Mouse (Mus musculus) heart, embryonic 14.5 days (tissue): ENCODE measurements around the gene Lcn5. TPM values are rescaled to one million over a fixed set of nuclear protein-coding genes. Genes with fewer than 3 reads are reported as not detected.

Experiments used
- ATAC-seq: fragments of 200-750 bp; cut with Nextera tagmentation; 2 replicates; pipeline ENCODE4 v1.8.0; 2017; ENCODE audit warnings: low read depth, moderate TSS enrichment; ENCODE audit not compliant: insufficient number of reproducible peaks, insufficient read depth, low FRiP score
- H3K27ac ChIP-seq, 2 experiments: fragments of 200-500 bp in 1 of 2; fragments of 300-500 bp in 1 of 2; sonication (generic) in 1 of 2; replicated peaks in 1 of 2; 2 replicates each; pipeline ENCODE4 v1.5.1; 2012 to 2014; ENCODE audit warnings: low read depth in 2 of 2, low read length in 2 of 2, control low read depth in 1 of 2, mild to moderate bottlenecking in 1 of 2, mixed read lengths in 1 of 2; ENCODE audit not compliant: control insufficient read depth in 1 of 2, insufficient read depth in 1 of 2
- H3K27me3 ChIP-seq: fragments of 300-500 bp; sonication (generic); 2 replicates; pipeline ENCODE4 v1.6.1; 2014; ENCODE audit warnings: mild to moderate bottlenecking, low read length, control low read depth; ENCODE audit not compliant: control insufficient read depth, insufficient read depth
- H3K36me3 ChIP-seq: fragments of 300-500 bp; sonication (generic); 2 replicates; pipeline ENCODE4 v1.6.1; 2014; ENCODE audit warnings: mild to moderate bottlenecking, control low read depth, low read length, mixed read lengths; ENCODE audit not compliant: control insufficient read depth, insufficient read depth
- H3K4me1 ChIP-seq, 2 experiments: fragments of 200-500 bp in 1 of 2; fragments of 300-500 bp in 1 of 2; sonication (generic) in 1 of 2; 2 replicates each; pipeline ENCODE4 v1.6.1; 2012 to 2014; ENCODE audit warnings: low read length in 2 of 2, control low read depth in 1 of 2, mixed read lengths in 1 of 2; ENCODE audit not compliant: control insufficient read depth in 2 of 2, insufficient read depth in 2 of 2
- H3K4me2 ChIP-seq: fragments of 300-500 bp; sonication (generic); 2 replicates; pipeline ENCODE4 v1.6.1; 2014; ENCODE audit warnings: mild to moderate bottlenecking, low read length
- H3K4me3 ChIP-seq, 2 experiments: fragments of 200-500 bp in 1 of 2; fragments of 300-500 bp in 1 of 2; sonication (generic) in 1 of 2; 2 replicates each; pipeline ENCODE4 v1.5.1; 2012 to 2014; ENCODE audit warnings: low read length in 2 of 2, mild to moderate bottlenecking in 2 of 2, control low read depth in 1 of 2, low read depth in 1 of 2, moderate library complexity in 1 of 2; ENCODE audit not compliant: control insufficient read depth in 1 of 2, insufficient read depth in 1 of 2
- H3K9ac ChIP-seq: fragments of 300-500 bp; sonication (generic); 2 replicates; pipeline ENCODE4 v1.6.1; 2014; ENCODE audit warnings: mild to moderate bottlenecking, low read length
- H3K9me3 ChIP-seq: fragments of 300-500 bp; sonication (generic); 2 replicates; pipeline ENCODE4 v1.6.1; 2016; ENCODE audit warnings: low read length, control low read depth; ENCODE audit not compliant: control insufficient read depth
- WGBS: fragments of 180-500 bp; shearing (Covaris S2); extraction: QIAGEN DNeasy Blood & Tissue Kit; methylation state at CpG from one replicate; pipeline ENCODE4 v1.1.7; 2014; 5-methylcytosine and 5-hydroxymethylcytosine counted together
- polyA plus RNA-seq: library from polyadenylated mRNA; unstranded; fragments of >200 nt; fragmentation: Nextera tagmentation; extraction: Ambion mirVana; gene quantifications from 2 replicates; pipeline ENCODE4 v1.2.1, GENCODE M21; 2014

The Lcn5 gene
- not detected in 2 replicates for polyA plus RNA-seq

GRCm38 (mm10) chr2:25657652-25658051, at the start of gene Lcn5:
Gene Lcn5, plus strand, starts transcription at chr2:25657952.
- H3K4me1 ChIP-seq: no peaks in the 10 kb centered on the region
- no peak within 1 kb of the TSS for H3K9ac ChIP-seq
- H3K9me3 ChIP-seq: no peaks in the 10 kb centered on the region
- no peak for ATAC-seq
- no peak within 1 kb of the TSS for H3K4me2 ChIP-seq
- no peaks in the 10 kb centered on the region for H3K36me3 ChIP-seq
- 0 out of 2 replicates have a peak, but pooled peaks cover 4% of the 10 kb centered on the region for H3K27me3 ChIP-seq
- no peak within 1 kb of the TSS for H3K27ac ChIP-seq
- no peak within 1 kb of the TSS for H3K4me3 ChIP-seq

- H3K9me3 ChIP-seq: no peaks in the 10 kb centered on the region
- H3K36me3 ChIP-seq: peaks cover 4% of the 10 kb centered on the region; the same call in 1 of the 2 replicates
- peaks cover 7 to 16% of the 10 kb centered on the region in 2 experiments for H3K4me1 ChIP-seq
- H3K4me3 ChIP-seq: peak overlapping the region; percentile 86 to 100
- 0 out of 2 replicates have a peak, but pooled peaks cover 5% of the 10 kb centered on the region for H3K27me3 ChIP-seq
- 66% methylated on average over 10 of the region's 10 CpGs for WGBS
- peak overlapping the region; percentile 25 to 92; a peak in 1 of 4 replicates for H3K27ac ChIP-seq
- H3K4me2 ChIP-seq: peak overlapping the region; percentile 80
- peak overlapping the region; percentile 95; the same call in 1 of the 2 replicates for H3K9ac ChIP-seq
- ATAC-seq: no peak
Observed at GRCm38 (mm10) chr2:25608671-25609070, 49.1 kb upstream of the Lcn5 start.

GRCm38 (mm10) chr2:25616398-25616797, 41.4 kb upstream of the Lcn5 start:
- no peak for ATAC-seq

GRCm38 (mm10) chr2:25617578-25617977, 40.2 kb upstream of the Lcn5 start, which contains the start of gene Ccdc183:
Gene Ccdc183, minus strand, starts transcription at chr2:25617678.
- WGBS: 70% methylated on average over 3 of the region's 3 CpGs
- Histone ChIP-seq H3K36me3 (no peaks in the 10 kb centered on the region), H3K27me3 (peaks cover 56% of the 10 kb centered on the region), H3K4me2 (peak within 1 kb of the TSS; percentile 43; the same call in 1 of the 2 replicates), H3K9ac (no peak within 1 kb of the TSS), H3K9me3 (no peaks in the 10 kb centered on the region), H3K4me1 (peaks cover 0 to 7% of the 10 kb centered on the region in 2 experiments; a peak in 2 of 4 replicates), H3K27ac (no peak within 1 kb of the TSS), H3K4me3 (no peak within 1 kb of the TSS)
- no peak for ATAC-seq

More at GRCm38 (mm10) chr2:25616398-25616797, 41.4 kb upstream of the Lcn5 start:
- peaks cover 56% of the 10 kb centered on the region for H3K27me3 ChIP-seq
- peak overlapping the region; percentile 43 for H3K4me2 ChIP-seq
- H3K4me3 ChIP-seq: 0 out of 4 replicates have a peak overlapping the region, but pooled peaks of 1 of the 2 experiments have one; percentile 9
- no peak overlapping the region for H3K9ac ChIP-seq
- peaks cover 0 to 3% of the 10 kb centered on the region in 2 experiments; a peak in 2 of 4 replicates for H3K4me1 ChIP-seq
- no peak overlapping the region for H3K27ac ChIP-seq
- 13% methylated on average over 22 of the region's 22 CpGs for WGBS
- H3K9me3 ChIP-seq: no peaks in the 10 kb centered on the region
- no peaks in the 10 kb centered on the region for H3K36me3 ChIP-seq

- Histone ChIP-seq H3K27me3 (peaks cover 38% of the 10 kb centered on the region), H3K9ac (no peak overlapping the region), H3K27ac (no peak overlapping the region), H3K4me3 (no peak overlapping the region), H3K4me1 (peaks cover 0 to 7% of the 10 kb centered on the region in 2 experiments; a peak in 2 of 4 replicates), H3K4me2 (no peak overlapping the region), H3K9me3 (no peaks in the 10 kb centered on the region), H3K36me3 (no peaks in the 10 kb centered on the region)
- no peak for ATAC-seq
- WGBS: 71% methylated on average over 6 of the region's 6 CpGs
Observed at GRCm38 (mm10) chr2:25620386-25620785, 37.4 kb upstream of the Lcn5 start.

- 0 out of 2 replicates have a peak overlapping the region, but pooled peaks have one; percentile 69 for H3K9ac ChIP-seq
- no peaks in the 10 kb centered on the region for H3K36me3 ChIP-seq
- peak overlapping the region; percentile 89 for H3K4me2 ChIP-seq
- no peak overlapping the region for H3K4me3 ChIP-seq
- H3K4me1 ChIP-seq: peaks cover 0 to 7% of the 10 kb centered on the region in 2 experiments; a peak in 2 of 4 replicates
- ATAC-seq: no peak
- peaks cover 34% of the 10 kb centered on the region for H3K27me3 ChIP-seq
- no peak overlapping the region for H3K27ac ChIP-seq
- WGBS: 86% methylated on average over 4 of the region's 4 CpGs
- H3K9me3 ChIP-seq: no peaks in the 10 kb centered on the region
Observed at GRCm38 (mm10) chr2:25620852-25621228, 36.9 kb upstream of the Lcn5 start.

GRCm38 (mm10) chr2:25621229-25622200, 36.2 kb upstream of the Lcn5 start, which contains the start of gene Tmem141:
Gene Tmem141, minus strand, starts transcription at chr2:25622005.
- Histone ChIP-seq H3K4me2 (peak within 1 kb of the TSS; percentile 89), H3K27me3 (peaks cover 27% of the 10 kb centered on the region), H3K9ac (peak within 1 kb of the TSS; percentile 69), H3K27ac (peak within 1 kb of the TSS; percentile 42 to 53; a peak in 3 of 4 replicates), H3K36me3 (no peaks in the 10 kb centered on the region), H3K9me3 (no peaks in the 10 kb centered on the region), H3K4me1 (peaks cover 0 to 7% of the 10 kb centered on the region in 2 experiments; a peak in 2 of 4 replicates), H3K4me3 (peak within 1 kb of the TSS; percentile 43 to 64)
- ATAC-seq: peak; percentile 75
- WGBS: 7% methylated on average over 34 of the region's 34 CpGs
